Mouse (Mus musculus) hematopoietic stem cell, adult 5-6 weeks (primary cell): Measurements from ENCODE around the gene Coro2b. TPM values are rescaled to one million over a fixed set of nuclear protein-coding genes. Genes with fewer than 3 reads are reported as not detected.

Experiments
- ATAC-seq, 2 experiments: fragments of 125-278 bp in 1 of 2; replicated peaks in 1 of 2; 2 replicates each; pipeline ENCODE4 v1.8.0; 2016 to 2017; ENCODE audit warnings: inconsistent platforms in 2 of 2, mild to moderate bottlenecking in 2 of 2, moderate number of reproducible peaks in 2 of 2, low read depth in 1 of 2, moderate TSS enrichment in 1 of 2; ENCODE audit not compliant: low FRiP score in 2 of 2, poor library complexity in 2 of 2, severe bottlenecking in 2 of 2, insufficient read depth in 1 of 2, low TSS enrichment in 1 of 2
- total RNA-seq: library from RNA; stranded (forward); fragments of 172-1452, 232-1000 nt; gene quantifications from 2 replicates; pipeline ENCODE4 v1.2.3, GENCODE M21; 2017

Coro2b gene
- 1.9 and 2.1 TPM in 2 replicates for total RNA-seq

GRCm38 (mm10) chr9:62536655-62537631, at the start of gene Coro2b:
Gene Coro2b, minus strand, starts transcription at chr9:62537044.
- ATAC-seq: peak; percentile 13 to 20; a peak in 1 of 4 replicates

DNA sequence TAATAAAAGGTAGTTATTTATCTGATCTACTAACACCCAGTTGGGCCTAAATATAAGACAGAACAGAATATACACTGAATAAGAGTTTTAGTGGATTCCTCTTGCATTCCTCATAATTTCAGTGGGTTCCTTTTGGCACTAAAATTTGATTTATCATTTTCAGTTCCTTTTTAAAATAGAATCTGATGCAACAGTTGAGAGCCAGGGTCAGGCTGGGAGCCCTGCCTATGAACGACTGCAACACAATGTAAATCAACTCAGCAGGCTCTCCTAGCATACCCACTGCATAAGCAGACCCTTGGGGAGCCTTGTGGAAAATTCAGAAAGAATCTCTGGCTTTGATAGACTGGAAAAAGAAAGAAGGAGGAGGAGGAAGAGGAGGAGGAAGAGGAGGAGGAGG, 40.7 kb upstream of the Coro2b start:
- no peak for ATAC-seq

DNA sequence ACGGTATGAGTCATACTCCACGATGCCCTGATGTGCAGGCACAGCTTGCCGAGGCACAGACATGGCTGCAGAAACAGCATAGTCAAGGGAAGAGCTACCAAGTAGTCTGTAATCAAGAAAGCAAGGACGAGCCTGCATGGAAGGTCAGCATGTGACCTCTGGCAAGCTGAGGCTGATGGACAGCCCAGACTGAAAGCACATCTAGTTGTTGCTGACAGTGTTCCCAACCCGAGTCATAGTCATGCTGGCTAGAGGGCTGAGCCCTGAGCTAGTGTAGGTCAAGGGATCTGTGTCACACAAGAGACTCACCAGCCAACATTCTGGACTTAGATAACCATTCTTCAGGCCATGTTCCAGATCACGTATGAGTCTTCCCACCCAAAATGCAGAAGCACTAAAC, 32.3 kb upstream of the Coro2b start:
- ATAC-seq: no peak

DNA sequence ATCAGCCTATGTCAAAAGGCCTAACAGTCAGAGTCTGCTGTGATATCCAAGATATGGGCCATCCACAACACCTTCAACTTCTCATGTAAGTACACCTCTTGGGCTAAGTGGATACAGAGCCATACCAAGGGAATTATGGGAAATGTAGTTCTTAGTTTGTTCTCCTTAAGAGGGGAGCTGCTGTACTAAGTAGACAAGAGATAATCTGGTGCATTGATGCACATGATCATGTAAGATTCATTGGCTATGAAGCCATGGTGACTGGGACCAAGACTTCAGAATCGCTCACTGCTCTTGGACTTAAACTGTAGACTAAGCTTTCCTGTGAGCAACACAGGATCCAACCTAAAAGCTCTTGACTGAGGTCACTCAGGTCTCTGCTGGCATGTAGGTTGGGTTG, 31.0 kb upstream of the Coro2b start:
- no peak for ATAC-seq

GRCm38 (mm10) chr9:62562236-62562635, 25.4 kb upstream of the Coro2b start:
- ATAC-seq: no peak

DNA sequence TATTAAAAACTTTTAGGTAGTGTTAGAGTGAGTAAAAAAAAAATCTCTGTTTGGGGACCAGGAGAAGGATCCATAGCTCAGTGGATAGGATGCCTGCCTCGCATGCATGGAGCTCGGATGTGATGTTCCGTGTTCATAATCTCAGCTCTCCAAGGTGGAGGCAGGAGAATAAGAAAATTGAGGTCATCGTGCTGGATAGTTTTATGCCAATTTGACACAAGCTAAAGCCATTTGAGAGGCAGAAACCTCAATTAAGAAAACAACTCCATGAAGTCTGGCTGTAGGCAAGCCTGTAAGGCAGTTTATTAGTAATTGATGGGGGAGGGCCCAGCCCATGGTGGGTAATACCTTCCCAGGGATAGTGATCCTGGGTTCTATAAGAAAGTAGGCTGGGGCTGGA, 23.6 kb upstream of the Coro2b start:
- ATAC-seq: no peak

DNA sequence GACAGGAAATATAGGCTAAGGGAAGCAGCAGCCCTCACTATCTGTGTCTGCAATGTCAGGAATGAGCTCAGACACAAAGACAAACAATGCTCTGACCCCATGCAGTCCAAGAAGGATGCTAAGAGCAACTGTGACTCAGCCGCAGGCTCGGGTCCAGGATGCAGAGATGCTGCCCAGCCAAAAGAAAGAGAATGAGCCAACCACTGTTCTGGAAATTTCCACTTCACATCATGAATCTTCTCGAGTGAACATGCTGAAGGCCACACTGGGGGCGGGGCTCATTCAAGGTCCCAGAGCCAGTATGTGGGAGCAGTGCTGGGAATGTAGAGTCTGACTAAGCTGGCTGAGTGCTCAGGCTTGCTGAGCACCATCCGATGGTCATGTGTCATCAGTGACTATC, 23.2 kb upstream of the Coro2b start:
- ATAC-seq: no peak

DNA sequence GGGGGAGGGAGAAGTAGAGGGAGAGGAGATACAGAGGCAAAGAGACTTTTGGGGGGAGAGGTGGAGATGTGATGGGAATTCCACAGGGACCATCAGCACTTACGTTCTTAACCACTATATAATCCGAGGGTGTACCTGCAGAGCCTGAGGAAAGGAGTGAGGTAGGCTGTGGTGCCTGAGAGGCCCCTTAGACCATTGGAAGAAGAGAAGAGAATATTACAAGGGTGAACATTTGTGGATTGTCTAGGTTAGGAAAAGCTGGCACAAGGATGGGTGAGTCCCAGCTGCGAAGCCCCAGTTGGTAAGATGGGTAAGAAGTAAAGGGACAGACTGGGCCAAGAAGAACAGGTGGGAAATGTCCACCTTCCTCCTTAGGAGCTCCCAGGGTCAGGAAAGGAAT, 22.6 kb upstream of the Coro2b start:
- no peak for ATAC-seq

DNA sequence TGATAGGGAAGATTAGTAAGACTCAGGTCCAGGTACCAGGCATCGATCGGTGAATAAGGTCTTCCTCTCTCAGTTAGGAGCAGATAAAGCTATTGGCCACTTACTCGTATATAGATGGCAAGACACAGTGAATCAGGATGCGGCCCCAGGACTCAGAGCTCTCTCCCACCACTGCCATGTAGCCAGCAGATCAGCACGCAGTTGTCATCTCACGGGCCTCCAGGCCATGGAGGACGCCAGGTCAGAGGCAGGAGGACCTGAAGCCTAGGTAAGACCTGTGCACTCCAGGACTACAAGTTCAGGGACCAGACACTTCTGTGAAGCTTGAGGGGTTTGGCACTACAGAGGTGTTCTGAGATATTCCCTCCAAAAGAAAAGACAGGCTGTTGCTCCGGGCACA, 21.2 kb upstream of the Coro2b start:
- ATAC-seq: no peak

- no peak for ATAC-seq
These were observed 19.9 kb upstream of the Coro2b start for GRCm38 (mm10) chr9:62556748-62557147.

DNA sequence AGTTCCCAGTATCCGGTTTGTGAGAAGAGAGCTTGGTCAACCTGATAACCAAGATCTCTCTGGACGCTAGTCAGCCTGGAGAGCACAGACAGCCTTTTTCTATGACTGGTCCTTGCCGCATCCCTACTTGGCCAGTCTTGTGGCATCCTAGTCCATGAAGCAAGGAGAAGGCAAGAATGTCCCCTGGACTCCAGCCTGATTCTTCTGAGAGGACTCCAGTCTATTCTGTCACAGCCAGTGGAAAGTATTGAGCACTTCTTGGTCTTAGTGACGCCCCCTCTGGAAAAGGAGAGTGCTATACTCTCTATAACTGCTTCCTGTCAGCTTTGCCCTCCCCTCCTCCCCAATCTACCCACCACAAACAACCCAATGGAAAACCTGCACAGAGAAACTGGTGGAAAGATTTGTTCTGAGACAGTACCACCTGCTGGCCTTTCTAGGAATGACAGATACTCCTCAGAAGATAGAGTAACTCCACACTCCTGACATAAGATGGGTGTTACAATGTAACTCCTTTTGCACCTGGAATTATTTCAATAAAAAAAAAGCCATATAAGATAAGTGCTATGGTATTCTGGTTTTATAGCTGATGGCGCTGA, 18.5 kb upstream of the Coro2b start:
- ATAC-seq: peak; percentile 36 to 50

DNA sequence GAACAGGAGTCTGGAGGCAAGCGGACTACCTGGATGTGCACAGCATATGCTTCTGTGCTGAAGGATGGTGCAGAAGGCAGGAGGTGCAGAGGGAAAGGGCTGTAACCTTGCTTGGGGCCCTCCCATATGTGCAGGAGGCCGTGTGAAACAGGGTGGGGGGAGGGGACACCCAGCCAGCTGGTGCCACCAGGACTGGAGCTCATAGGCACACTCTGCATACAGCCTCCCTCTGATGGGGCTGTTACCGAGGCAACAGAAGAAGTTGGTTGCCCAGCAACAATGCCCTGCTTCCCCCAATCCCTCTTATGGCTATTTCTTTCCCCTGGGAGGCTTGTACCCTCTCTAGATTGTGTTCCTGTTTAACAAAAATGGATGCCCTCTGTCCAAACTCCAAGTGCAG, 17.8 kb upstream of the Coro2b start:
- ATAC-seq: no peak

- no peak for ATAC-seq
These were observed 16.6 kb upstream of the Coro2b start for GRCm38 (mm10) chr9:62553366-62553940.

DNA sequence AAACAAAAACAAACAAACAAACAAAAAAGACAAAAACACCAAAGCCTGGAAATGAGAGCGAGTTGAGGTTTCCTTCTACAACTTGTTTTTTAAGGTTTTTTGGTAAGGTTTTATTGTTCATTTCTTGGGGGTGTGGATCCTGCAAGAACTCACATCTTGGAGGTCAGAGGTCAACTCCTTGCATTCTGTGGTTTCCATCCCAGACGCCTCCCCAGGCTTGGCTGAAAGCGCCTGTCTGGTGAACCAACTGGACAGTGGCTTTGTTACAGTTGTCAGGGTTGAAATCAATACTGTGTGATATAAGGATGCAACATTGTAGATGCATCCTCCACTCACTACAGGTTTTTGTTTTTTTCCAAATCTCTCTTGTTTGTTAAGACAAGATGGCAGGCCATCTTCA, 14.7 kb upstream of the Coro2b start:
- ATAC-seq: no peak

- peak; percentile 69 to 73; a peak in 3 of 4 replicates for ATAC-seq
These were observed 13.8 kb upstream of the Coro2b start for GRCm38 (mm10) chr9:62550661-62551093.

DNA sequence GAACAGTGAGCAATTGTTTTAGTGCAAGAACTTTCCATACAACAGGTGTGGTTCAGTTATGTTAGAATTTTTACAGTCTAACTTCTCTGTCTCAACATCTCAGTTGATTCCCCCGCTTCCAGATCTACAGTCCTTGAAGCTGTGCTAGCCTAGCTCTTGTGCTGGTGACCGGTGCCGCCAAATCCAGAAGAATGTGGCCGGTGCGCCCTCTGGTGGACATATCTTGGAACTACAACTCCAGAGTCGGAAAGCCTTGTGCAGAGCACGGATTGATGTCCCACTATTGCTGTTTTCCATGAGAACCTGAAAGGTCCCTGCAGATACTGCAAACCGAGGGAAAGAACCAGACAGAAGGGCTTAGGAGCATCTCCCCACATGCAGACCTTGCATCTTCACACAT, 13.0 kb upstream of the Coro2b start:
- ATAC-seq: peak; percentile 68 to 74

DNA sequence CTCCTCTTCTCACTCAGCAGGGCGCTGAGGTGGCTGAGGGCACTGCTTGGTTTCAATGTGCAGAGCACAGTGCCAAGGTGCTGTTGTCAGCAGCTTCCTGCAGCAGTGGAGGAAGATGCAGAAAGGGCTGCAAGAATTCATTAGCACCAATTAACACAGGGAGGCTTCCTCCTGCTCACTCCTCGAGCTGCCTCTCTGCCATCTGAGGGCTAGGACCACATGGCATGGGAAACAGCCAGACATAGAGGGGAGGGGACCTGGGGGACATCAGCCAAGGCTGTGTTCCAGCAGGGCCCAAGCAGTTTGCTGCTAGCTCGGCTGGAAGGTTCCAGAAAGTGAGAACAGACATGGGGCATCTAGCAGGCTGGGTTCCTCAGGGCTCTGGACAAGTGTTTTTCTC, 10.6 kb upstream of the Coro2b start:
- ATAC-seq: no peak

- no peak for ATAC-seq
These were observed 8.0 kb upstream of the Coro2b start for GRCm38 (mm10) chr9:62544856-62545255.
